Mouse (Mus musculus): ENCODE data around the gene Dgki.

GRCm38 (mm10) chr6:37089148-37090111 is 210.6 kb downstream of the Dgki start:
- no peak for TF ChIP-seq GATA1 (IDR thresholded peaks at IDR 0.05; ENCODE audit: borderline replicate concordance, low read length)
- no peak for TF ChIP-seq POLR2AphosphoS5 (IDR thresholded peaks at IDR 0.05; ENCODE audit: insufficient replicate concordance, low read depth, low read length)
- no peak for TF ChIP-seq CTCF (IDR thresholded peaks at IDR 0.05; ENCODE audit: low read depth, low read length)
- no peak for TF ChIP-seq TAL1 (conservative IDR thresholded peaks at IDR 0.05; ENCODE audit: low read depth, low read length)
- no peak for TF ChIP-seq GATA2 (IDR thresholded peaks at IDR 0.05; ENCODE audit: borderline replicate concordance, low read depth, low read length)
